Mouse (Mus musculus): ENCODE measurements around the gene Brip1. TPM values are rescaled to one million over a fixed set of nuclear protein-coding genes. Genes with fewer than 3 reads are reported as not detected.

The Brip1 gene
- polyA plus RNA-seq, 1 experiment from 2014 or later = 13.7 TPM

DNA sequence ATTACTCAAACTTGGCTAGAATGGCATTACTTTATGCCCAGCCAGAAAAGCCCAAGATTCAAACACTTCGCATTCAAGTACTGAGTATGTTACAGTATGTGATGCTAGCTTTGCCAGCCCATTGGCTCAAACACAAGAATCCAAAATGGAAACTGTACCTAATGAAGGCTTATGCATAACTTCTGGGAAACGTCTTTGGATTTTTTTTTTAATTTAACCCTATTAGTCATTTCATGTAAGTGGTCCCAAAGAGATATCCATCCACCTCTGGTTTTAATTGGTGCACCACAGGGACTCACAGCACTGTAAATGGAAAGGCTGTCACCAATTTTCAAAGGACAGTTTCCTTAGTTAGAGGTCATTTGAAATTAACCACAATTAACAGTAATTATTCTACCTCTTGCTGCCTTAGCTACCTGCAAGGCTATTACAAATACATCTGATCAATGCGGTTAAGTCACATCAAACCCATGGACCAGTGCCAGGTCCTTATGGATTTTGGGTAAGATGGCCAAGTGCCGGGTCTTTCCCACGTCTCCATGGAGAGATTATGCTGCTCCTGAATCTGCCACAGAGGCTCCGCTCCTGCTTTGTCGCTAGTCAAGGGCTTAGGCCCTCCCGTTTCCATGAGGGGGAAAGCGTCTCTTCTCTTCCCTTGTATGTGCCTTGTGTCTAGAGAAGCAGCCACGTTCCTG is 192.6 kb downstream of the Brip1 start:
- Histone ChIP-seq H3K27me3 (ENCODE audit: control insufficient read depth, insufficient read depth, low read length) (no peaks in the 10 kb centered on the region), H3K4me1 (ENCODE audit: control insufficient read depth, insufficient read depth, low read length) (no peaks in the 10 kb centered on the region), H3K36me3 (ENCODE audit: control insufficient read depth, insufficient read depth, low read length) (no peaks in the 10 kb centered on the region), H3K4me2 (replicated peaks; ENCODE audit: low read depth, low read length) (no peak overlapping the region), H3K4me3 (ENCODE audit: low read depth, low read length) (no peak overlapping the region), H3K27ac (ENCODE audit: low read length) (no peak overlapping the region), H3K9me3 (ENCODE audit: control insufficient read depth, low read depth, low read length) (no peaks in the 10 kb centered on the region), H3K9ac (replicated peaks; ENCODE audit: low read depth, low read length) (no peak overlapping the region)
- no peak for ATAC-seq (ENCODE audit: insufficient number of reproducible peaks, insufficient read depth, low FRiP score, low read depth)
- WGBS = 80% methylated on average over 10 of the region's 10 CpGs

Other genes with a start within 250 kb of the Brip1 start
- 26.3 and 31.0 TPM in 2 replicates for gene Ints2, start 56.4 kb upstream of the Brip1 start, polyA plus RNA-seq (2014; fragmentation: Nextera tagmentation; extraction: Ambion mirVana)
- 15.3 and 16.6 TPM in 2 replicates for gene Med13, start 156.4 kb upstream of the Brip1 start, polyA plus RNA-seq (2014; fragmentation: Nextera tagmentation; extraction: Ambion mirVana)

All from stomach, embryonic 14.5 days (tissue).